Mouse (Mus musculus) thymus, adult 2 months (tissue): ENCODE data around the gene Wdr18.

Experiments used
- CTCF ChIP-seq: fragments of 200-500 bp; IDR thresholded peaks from 2 replicates; pipeline ENCODE4 v1.5.1; 2012; ENCODE audit warnings: mild to moderate bottlenecking, control low read depth, low read length, moderate library complexity, borderline replicate concordance; ENCODE audit not compliant: control insufficient read depth, poor library complexity, insufficient read depth; ENCODE audit errors: extremely low read depth
- POLR2A ChIP-seq: fragments of 200-500 bp; IDR thresholded peaks from 2 replicates; pipeline ENCODE4 v1.6.1; 2012; ENCODE audit warnings: mild to moderate bottlenecking, low read length, control low read depth, moderate library complexity; ENCODE audit not compliant: control insufficient read depth, poor library complexity, insufficient read depth; ENCODE audit errors: extremely low read depth

- TF ChIP-seq CTCF: 0 out of 2 replicates have a peak, but pooled peaks have one; percentile 14
- TF ChIP-seq POLR2A: peak; percentile 60
Measured at GRCm38 (mm10) chr10:79927324-79928029, 32.5 kb upstream of the Wdr18 start.
